Mouse (Mus musculus) MEL (cell line): ENCODE results near the gene Lpin1. TPM values are rescaled to one million over a fixed set of nuclear protein-coding genes. Genes with fewer than 3 reads are reported as not detected.

Experiments used
- DNase-seq: peaks from one replicate; pipeline ENCODE4 v3.0.0; 2011; ENCODE audit warnings: low read depth, low spot score
- H3K27ac ChIP-seq: 2 replicates; pipeline ENCODE4 v1.5.1; 2012; ENCODE audit warnings: low read depth, mild to moderate bottlenecking, control low read depth, low read length, moderate library complexity; ENCODE audit not compliant: control insufficient read depth
- H3K27me3 ChIP-seq, 2 experiments: fragments of 150-350 bp in 1 of 2; sonication (generic) in 1 of 2; 2 replicates each; pipeline ENCODE4 v1.6.1; 2012; ENCODE audit warnings: low read length in 2 of 2, mild to moderate bottlenecking in 2 of 2, improper control_type of control experiment in 1 of 2, moderate library complexity in 1 of 2; ENCODE audit not compliant: insufficient read depth in 2 of 2, control insufficient read depth in 1 of 2
- H3K36me3 ChIP-seq, 2 experiments: 2 replicates each; pipeline ENCODE4 v1.6.1; 2012 to 2014; ENCODE audit warnings: low read length in 2 of 2, improper control_type of control experiment in 1 of 2, inconsistent platforms in 1 of 2, mild to moderate bottlenecking in 1 of 2; ENCODE audit not compliant: insufficient read depth in 2 of 2, control insufficient read depth in 1 of 2
- H3K4me1 ChIP-seq, 2 experiments: fragments of 150-350 bp in 1 of 2; sonication (generic) in 1 of 2; 2 replicates each; pipeline ENCODE4 v1.6.1; 2012; ENCODE audit warnings: low read length in 2 of 2, improper control_type of control experiment in 1 of 2, mild to moderate bottlenecking in 1 of 2; ENCODE audit not compliant: insufficient read depth in 2 of 2, control insufficient read depth in 1 of 2
- H3K4me3 ChIP-seq, 2 experiments: fragments of 150-350 bp in 1 of 2; sonication (generic) in 1 of 2; 2 replicates each; pipeline ENCODE4 v1.5.1; 2012; ENCODE audit warnings: low read depth in 2 of 2, low read length in 2 of 2, mild to moderate bottlenecking in 2 of 2, moderate library complexity in 2 of 2, control low read depth in 1 of 2, improper control_type of control experiment in 1 of 2; ENCODE audit not compliant: control insufficient read depth in 1 of 2, insufficient read depth in 1 of 2
- H3K79me2 ChIP-seq: 2 replicates; pipeline ENCODE4 v1.6.1; 2012; ENCODE audit warnings: mild to moderate bottlenecking, low read length, moderate library complexity; ENCODE audit not compliant: control insufficient read depth, poor library complexity, insufficient read depth
- H3K9ac ChIP-seq: 2 replicates; pipeline ENCODE4 v1.6.1; 2012; ENCODE audit warnings: low read depth, mild to moderate bottlenecking, control low read depth, low read length, moderate library complexity; ENCODE audit not compliant: control insufficient read depth, poor library complexity, severe bottlenecking
- H3K9me3 ChIP-seq: fragments of 150-350 bp; sonication (generic); replicated peaks from 2 replicates; pipeline ENCODE4 v1.6.1; 2012; ENCODE audit warnings: mild to moderate bottlenecking, low read length, improper control_type of control experiment, moderate library complexity; ENCODE audit not compliant: insufficient read depth
- BHLHE40 ChIP-seq: IDR thresholded peaks from 2 replicates; pipeline ENCODE4 v1.6.1; 2012; ENCODE audit warnings: low read depth, mild to moderate bottlenecking, inconsistent platforms, low read length, improper control_type of control experiment, borderline replicate concordance
- CHD2 ChIP-seq: IDR thresholded peaks from 2 replicates; pipeline ENCODE4 v1.6.1; 2011; ENCODE audit warnings: low read length, improper control_type of control experiment
- CTCF ChIP-seq, 3 experiments: IDR thresholded peaks in 2 of 3; conservative IDR thresholded peaks in 1 of 3; 2 replicates each; pipeline ENCODE4 v1.5.1; 2011 to 2012; ENCODE audit warnings: low read length in 3 of 3, low read depth in 2 of 3, mild to moderate bottlenecking in 2 of 3, improper control_type of control experiment in 1 of 3, inconsistent platforms in 1 of 3, mixed read lengths in 1 of 3, moderate library complexity in 1 of 3; ENCODE audit not compliant: control insufficient read depth in 1 of 3, insufficient read depth in 1 of 3, poor library complexity in 1 of 3, severe bottlenecking in 1 of 3
- E2F4 ChIP-seq: IDR thresholded peaks from 2 replicates; pipeline ENCODE4 v1.6.1; 2011; ENCODE audit warnings: low read depth, low read length, improper control_type of control experiment, borderline replicate concordance
- ELF1 ChIP-seq: IDR thresholded peaks from 2 replicates; pipeline ENCODE4 v1.6.1; 2014; ENCODE audit warnings: low read depth, mild to moderate bottlenecking, inconsistent platforms, low read length, improper control_type of control experiment, moderate library complexity
- EP300 ChIP-seq, 2 experiments: IDR thresholded peaks; 2 replicates each; pipeline ENCODE4 v1.6.1; 2011; ENCODE audit warnings: improper control_type of control experiment in 2 of 2, low read length in 2 of 2, low read depth in 1 of 2, mild to moderate bottlenecking in 1 of 2
- ETS1 ChIP-seq: IDR thresholded peaks from 2 replicates; pipeline ENCODE4 v1.6.1; 2012; ENCODE audit warnings: low read depth, mild to moderate bottlenecking, inconsistent platforms, low read length, improper control_type of control experiment, moderate library complexity
- GABPA ChIP-seq: IDR thresholded peaks from 2 replicates; pipeline ENCODE4 v1.6.1; 2012; ENCODE audit warnings: low read depth, mild to moderate bottlenecking, inconsistent platforms, low read length, improper control_type of control experiment, moderate library complexity
- GATA1 ChIP-seq: IDR thresholded peaks from 2 replicates; pipeline ENCODE4 v1.6.1; 2011; ENCODE audit warnings: low read depth, low read length, improper control_type of control experiment
- JUND ChIP-seq: IDR thresholded peaks from 2 replicates; pipeline ENCODE4 v1.6.1; 2011; ENCODE audit warnings: low read depth, mild to moderate bottlenecking, improper control_type of control experiment, low read length
- MAZ ChIP-seq: IDR thresholded peaks from 2 replicates; pipeline ENCODE4 v1.6.1; 2012; ENCODE audit warnings: low read depth, mild to moderate bottlenecking, inconsistent platforms, low read length, improper control_type of control experiment
- MEF2A ChIP-seq: IDR thresholded peaks from 2 replicates; pipeline ENCODE4 v1.6.1; 2014; ENCODE audit warnings: low read depth, mild to moderate bottlenecking, inconsistent platforms, low read length, improper control_type of control experiment; ENCODE audit not compliant: poor library complexity, insufficient replicate concordance, severe bottlenecking; ENCODE audit errors: extremely low read depth
- MXI1 ChIP-seq: IDR thresholded peaks from 2 replicates; pipeline ENCODE4 v1.6.1; 2011; ENCODE audit warnings: mild to moderate bottlenecking, low read depth, low read length, improper control_type of control experiment
- MYB ChIP-seq: IDR thresholded peaks from 2 replicates; pipeline ENCODE4 v1.6.1; 2011; ENCODE audit warnings: mild to moderate bottlenecking, low read depth, low read length, improper control_type of control experiment
- NELFE ChIP-seq: IDR thresholded peaks from 2 replicates; pipeline ENCODE4 v1.6.1; 2011; ENCODE audit warnings: low read depth, low read length, improper control_type of control experiment
- NRF1 ChIP-seq: IDR thresholded peaks from 2 replicates; pipeline ENCODE4 v1.6.1; 2014; ENCODE audit warnings: low read depth, mild to moderate bottlenecking, inconsistent platforms, low read length, improper control_type of control experiment, moderate library complexity; ENCODE audit not compliant: poor library complexity, insufficient read depth, severe bottlenecking
- POLR2AphosphoS5 ChIP-seq: IDR thresholded peaks from 2 replicates; pipeline ENCODE4 v1.6.1; 2012; ENCODE audit warnings: low read depth, borderline replicate concordance, mild to moderate bottlenecking, inconsistent platforms, low read length, moderate library complexity, mixed read lengths
- RAD21 ChIP-seq: IDR thresholded peaks from 2 replicates; pipeline ENCODE4 v1.6.1; 2011; ENCODE audit warnings: mild to moderate bottlenecking, low read depth, low read length, improper control_type of control experiment
- RCOR1 ChIP-seq: IDR thresholded peaks from 2 replicates; pipeline ENCODE4 v1.6.1; 2012; ENCODE audit warnings: low read depth, mild to moderate bottlenecking, inconsistent platforms, low read length, improper control_type of control experiment
- SIN3A ChIP-seq: IDR thresholded peaks from 2 replicates; pipeline ENCODE4 v1.6.1; 2012; ENCODE audit warnings: low read length, improper control_type of control experiment, inconsistent platforms
- TAL1 ChIP-seq: IDR thresholded peaks from 2 replicates; pipeline ENCODE4 v1.6.1; 2012; ENCODE audit warnings: mild to moderate bottlenecking, inconsistent platforms, low read length, moderate library complexity, mixed read lengths
- TBP ChIP-seq: IDR thresholded peaks from 2 replicates; pipeline ENCODE4 v1.8.0; 2011; ENCODE audit warnings: low read depth, low read length, improper control_type of control experiment
- TCF12 ChIP-seq: IDR thresholded peaks from 2 replicates; pipeline ENCODE4 v1.6.1; 2014; ENCODE audit warnings: low read depth, mild to moderate bottlenecking, inconsistent platforms, low read length, improper control_type of control experiment, moderate library complexity
- ZKSCAN1 ChIP-seq: IDR thresholded peaks from 2 replicates; pipeline ENCODE4 v1.6.1; 2012; ENCODE audit warnings: low read depth, mild to moderate bottlenecking, inconsistent platforms, low read length, improper control_type of control experiment, moderate library complexity
- ZNF384 ChIP-seq: IDR thresholded peaks from 2 replicates; pipeline ENCODE4 v1.6.1; 2012; ENCODE audit warnings: low read depth, mild to moderate bottlenecking, inconsistent platforms, low read length, improper control_type of control experiment
- polyA plus RNA-seq, 2 experiments: library from polyadenylated mRNA; stranded (reverse) in 1 of 2; unstranded in 1 of 2; fragments of >175 nt in 1 of 2; fragments of >200 nt in 1 of 2; gene quantifications; 2 replicates each; pipeline versions ENCODE4 v1.2.1 to v1.2.4; 2012; ENCODE audit warnings: low replicate concordance in 2 of 2, low read depth in 1 of 2; ENCODE audit not compliant: insufficient read length in 2 of 2, insufficient read depth in 1 of 2, missing spikeins in 1 of 2
- total RNA-seq: library from RNA; depleted of rRNA; stranded (reverse); fragments of 300-350 nt; gene quantifications from 2 replicates; pipeline ENCODE4 v1.2.3, GENCODE M21; 2012

Lpin1 gene
- total and polyA plus RNA-seq, 3 experiments: 1.2 to 3.9 TPM; not detected in 1

DNA sequence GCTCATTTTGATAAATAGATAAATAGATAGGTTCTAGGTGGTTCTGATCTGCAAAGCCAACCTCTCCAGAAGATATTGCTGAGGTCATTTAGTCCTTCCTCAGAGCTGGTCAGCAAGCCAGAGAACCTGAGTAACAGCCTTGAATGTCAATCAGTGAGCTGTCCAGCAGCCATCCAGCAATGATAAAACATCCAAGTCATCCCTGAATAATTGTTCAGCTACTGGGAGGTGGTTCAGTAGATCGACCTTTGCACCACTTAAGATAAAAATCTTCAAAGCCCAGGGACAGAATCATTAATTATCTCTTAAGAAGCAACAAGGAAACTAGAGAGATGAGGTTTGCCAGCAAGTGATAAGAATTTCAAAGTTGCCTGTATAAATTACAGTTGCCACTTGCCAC is 10.4 kb downstream of the Lpin1 start:
- Histone ChIP-seq H3K36me3 (no peaks in the 10 kb centered on the region), H3K4me1 (no peaks in the 10 kb centered on the region), H3K27ac (no peak overlapping the region), H3K9me3 (no peaks in the 10 kb centered on the region), H3K27me3 (peaks cover 7 to 11% of the 10 kb centered on the region in 2 experiments), H3K79me2 (no peaks in the 10 kb centered on the region), H3K4me3 (no peak overlapping the region), H3K9ac (no peak overlapping the region)
- TF ChIP-seq ZKSCAN1 (no peak), MAZ (no peak), MXI1 (no peak), RAD21 (no peak), NRF1 (no peak), TCF12 (no peak), JUND (no peak), GATA1 (no peak), MEF2A (no peak), EP300 (IDR thresholded peaks at IDR 0.05; ENCODE audit: low read depth in 1 of 2, low read length in 2 of 2) (no peak), GABPA (no peak), TBP (no peak), E2F4 (no peak), ETS1 (no peak)
- no peak for DNase-seq

DNA sequence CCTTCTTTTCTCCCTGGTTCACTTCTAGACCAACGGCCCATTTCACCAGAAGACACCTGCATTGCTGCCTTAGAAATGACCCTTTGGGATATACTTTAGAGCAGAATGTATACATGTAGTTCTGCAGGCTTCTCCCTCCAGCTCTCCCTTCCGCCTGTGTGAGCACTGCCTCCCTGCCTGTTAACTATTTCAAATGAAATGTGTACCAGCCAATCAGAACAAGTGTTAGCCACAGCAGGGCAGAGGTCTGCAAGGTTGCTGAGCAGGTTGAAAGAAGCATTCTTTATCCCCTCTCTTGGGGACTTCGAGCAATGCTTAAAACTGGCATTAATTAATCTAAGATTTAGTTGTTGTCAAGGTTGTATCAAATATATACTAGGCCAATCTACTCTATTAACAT is 11.4 kb downstream of the Lpin1 start:
- H3K27ac ChIP-seq: no peak overlapping the region
- H3K36me3 ChIP-seq: no peaks in the 10 kb centered on the region
- no peak overlapping the region for H3K9ac ChIP-seq
- H3K4me3 ChIP-seq: no peak overlapping the region
- DNase-seq: no peak
- H3K27me3 ChIP-seq: peaks cover 7 to 11% of the 10 kb centered on the region in 2 experiments
- no peaks in the 10 kb centered on the region for H3K79me2 ChIP-seq
- H3K4me1 ChIP-seq: no peaks in the 10 kb centered on the region
- H3K9me3 ChIP-seq: no peaks in the 10 kb centered on the region
- no peak for TF ChIP-seq BHLHE40
- TF ChIP-seq ELF1: no peak
- TF ChIP-seq NELFE: no peak
- TF ChIP-seq CTCF (IDR thresholded peaks at IDR 0.05 in 2 of 3, conservative IDR thresholded peaks at IDR 0.05 in 1 of 3; ENCODE audit: control insufficient read depth in 1 of 3, insufficient read depth in 1 of 3, low read depth in 2 of 3, low read length in 3 of 3, poor library complexity in 1 of 3, severe bottlenecking in 1 of 3): no peak
- TF ChIP-seq POLR2AphosphoS5: no peak
- no peak for TF ChIP-seq GABPA
- TF ChIP-seq ZKSCAN1: no peak
- no peak for TF ChIP-seq TAL1
- TF ChIP-seq MYB: no peak
- no peak for TF ChIP-seq CHD2
- no peak for TF ChIP-seq ZNF384
- no peak for TF ChIP-seq MXI1
- no peak for TF ChIP-seq RCOR1
- no peak for TF ChIP-seq EP300 (IDR thresholded peaks at IDR 0.05; ENCODE audit: low read depth in 1 of 2, low read length in 2 of 2)
- no peak for TF ChIP-seq NRF1
- TF ChIP-seq SIN3A: no peak
